Mouse (Mus musculus) forebrain, embryonic 11.5 days (tissue): Measurements from ENCODE around the gene Efs. TPM values are rescaled to one million over a fixed set of nuclear protein-coding genes. Genes with fewer than 3 reads are reported as not detected.
A peak's percentile ranks its signal among the peaks of the same experiment; 100 is the strongest.

Source experiments
- ATAC-seq: fragments of 200-750 bp; cut with Nextera tagmentation; replicated peaks from 2 replicates; pipeline ENCODE4 v1.8.0; 2017; ENCODE audit warnings: moderate TSS enrichment; ENCODE audit not compliant: low FRiP score
- DNase-seq: peaks from one replicate; pipeline ENCODE4 v3.0.0-alpha.2; 2017; ENCODE audit warnings: low spot score
- H3K27ac ChIP-seq: fragments of 300-500 bp; sonication (generic); 2 replicates; pipeline ENCODE4 v1.5.1; 2014; ENCODE audit warnings: low read depth, low read length
- H3K27me3 ChIP-seq: fragments of 300-500 bp; sonication (generic); 2 replicates; pipeline ENCODE4 v1.6.1; 2014; ENCODE audit warnings: mild to moderate bottlenecking, low read length, mixed read lengths; ENCODE audit not compliant: control insufficient read depth, insufficient read depth
- H3K36me3 ChIP-seq: fragments of 300-500 bp; sonication (generic); 2 replicates; pipeline ENCODE4 v1.6.1; 2014; ENCODE audit warnings: mild to moderate bottlenecking, low read length, moderate library complexity, mixed read lengths; ENCODE audit not compliant: control insufficient read depth, insufficient read depth
- H3K4me1 ChIP-seq: fragments of 300-500 bp; sonication (generic); replicated peaks from 2 replicates; pipeline ENCODE4 v1.6.1; 2014; ENCODE audit warnings: low read length, mixed read lengths; ENCODE audit not compliant: control insufficient read depth, insufficient read depth
- H3K4me2 ChIP-seq: fragments of 300-500 bp; sonication (generic); 2 replicates; pipeline ENCODE4 v1.6.1; 2014; ENCODE audit warnings: low read depth, mild to moderate bottlenecking, low read length, moderate library complexity, mixed read lengths; ENCODE audit not compliant: severe bottlenecking
- H3K4me3 ChIP-seq: fragments of 300-500 bp; sonication (generic); 2 replicates; pipeline ENCODE4 v1.5.1; 2014; ENCODE audit warnings: low read depth, low read length
- H3K9ac ChIP-seq: fragments of 300-500 bp; sonication (generic); 2 replicates; pipeline ENCODE4 v1.6.1; 2014; ENCODE audit warnings: low read length
- H3K9me3 ChIP-seq: fragments of 300-500 bp; sonication (generic); 2 replicates; pipeline ENCODE4 v1.6.1; 2016; ENCODE audit warnings: low read length, mixed read lengths; ENCODE audit not compliant: control insufficient read depth
- WGBS: fragments of 180-500 bp; shearing (Covaris S2); extraction: QIAGEN DNeasy Blood & Tissue Kit; methylation state at CpG from one replicate; pipeline ENCODE4 v1.1.7; 2014; 5-methylcytosine and 5-hydroxymethylcytosine counted together
- polyA plus RNA-seq: library from polyadenylated mRNA; unstranded; fragments of >200 nt; fragmentation: Nextera tagmentation; extraction: Ambion mirVana; gene quantifications from 2 replicates; pipeline ENCODE4 v1.2.1, GENCODE M21; 2014

Gene Efs
- polyA plus RNA-seq, 1 experiment from 2014 or later: 39.4 TPM

DNA sequence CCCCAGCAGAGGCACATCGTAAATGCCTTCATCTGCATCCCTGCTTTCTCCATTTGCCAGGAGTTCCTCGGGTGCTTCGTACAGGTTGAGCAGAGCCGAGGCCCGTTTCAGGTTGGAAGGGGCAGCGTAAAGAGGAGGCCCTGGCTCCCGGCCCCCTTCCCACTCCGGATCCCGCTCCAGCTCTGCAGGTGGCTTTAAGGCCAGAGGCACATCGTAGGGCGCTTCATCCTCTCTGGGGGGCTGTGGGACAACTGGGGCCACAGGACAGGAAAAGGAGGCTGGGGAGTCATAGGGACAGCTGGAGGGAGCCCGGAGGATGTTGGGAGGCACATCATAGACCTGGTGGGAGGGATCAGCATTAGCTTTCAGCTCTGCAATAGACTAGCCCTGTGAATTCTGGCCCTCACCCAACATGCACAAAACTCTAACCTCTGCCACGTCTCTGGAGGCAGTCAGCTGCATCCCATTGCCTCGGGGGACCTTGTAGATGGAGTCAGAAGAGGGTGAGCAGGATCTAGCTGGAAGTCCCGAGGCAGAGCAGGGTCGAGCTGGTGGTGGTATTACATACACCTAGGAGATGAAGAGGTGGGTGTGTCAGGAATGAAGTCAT is 5.7 kb downstream of the Efs start:
- peaks cover 25% of the 10 kb centered on the region for H3K36me3 ChIP-seq
- DNase-seq (no peak), ATAC-seq (no peak)
- H3K4me3 ChIP-seq: no peak overlapping the region
- H3K9ac ChIP-seq: no peak overlapping the region
- no peak overlapping the region for H3K27ac ChIP-seq
- peaks cover 2% of the 10 kb centered on the region; the same call in 1 of the 2 replicates for H3K4me1 ChIP-seq
- H3K27me3 ChIP-seq: no peaks in the 10 kb centered on the region
- whole genome bisulfite sequencing: 94% methylated on average over 16 of the region's 16 CpGs
- no peak overlapping the region for H3K4me2 ChIP-seq
- H3K9me3 ChIP-seq: peaks cover 14% of the 10 kb centered on the region

GRCm38 (mm10) chr14:54913343-54913742 is 12.6 kb downstream of the Efs start:
- DNase-seq: no peak
- Histone ChIP-seq H3K4me3 (peak overlapping the region; percentile 88), H3K36me3 (no peaks in the 10 kb centered on the region; the same call in 1 of the 2 replicates)

DNA sequence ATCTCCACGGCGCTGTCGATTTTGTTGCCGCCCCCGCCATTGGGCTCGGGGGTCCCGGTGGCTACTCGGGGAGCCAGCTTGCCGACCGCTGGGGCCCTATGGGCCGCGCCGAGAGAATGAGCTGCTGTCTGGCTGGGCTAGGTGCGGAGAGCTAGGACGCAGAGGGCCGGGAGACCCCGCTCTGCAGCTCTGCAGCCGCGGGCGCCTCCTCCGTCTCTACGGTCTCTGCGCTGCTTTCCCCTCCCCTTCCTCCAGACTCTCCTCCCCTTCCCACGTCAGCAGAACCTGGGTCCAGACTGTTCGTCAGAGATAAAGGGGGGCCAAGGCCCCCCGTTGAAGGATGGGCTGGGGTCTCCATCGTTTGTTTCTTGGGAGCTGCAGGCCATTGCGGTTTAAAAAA is 13.0 kb downstream of the Efs start, which contains the start of gene Slc22a17:
Slc22a17 (minus strand) TSS at position 247 of the 400 bp plus-strand sequence.
- WGBS: under 1% methylated on average over 28 of the region's 28 CpGs

More at GRCm38 (mm10) chr14:54913343-54913742, 12.6 kb downstream of the Efs start:
- peak overlapping the region; percentile 100 for H3K4me2 ChIP-seq
- peak; percentile 6; the same call in 1 of the 2 replicates for ATAC-seq
- H3K27ac ChIP-seq: peak overlapping the region; percentile 53; the same call in 1 of the 2 replicates
- no peaks in the 10 kb centered on the region for H3K9me3 ChIP-seq
- H3K27me3 ChIP-seq: no peaks in the 10 kb centered on the region
- H3K4me1 ChIP-seq: peaks cover 6% of the 10 kb centered on the region
- peak overlapping the region; percentile 92 for H3K9ac ChIP-seq
- 17% methylated on average over 10 of the region's 10 CpGs for WGBS

DNA sequence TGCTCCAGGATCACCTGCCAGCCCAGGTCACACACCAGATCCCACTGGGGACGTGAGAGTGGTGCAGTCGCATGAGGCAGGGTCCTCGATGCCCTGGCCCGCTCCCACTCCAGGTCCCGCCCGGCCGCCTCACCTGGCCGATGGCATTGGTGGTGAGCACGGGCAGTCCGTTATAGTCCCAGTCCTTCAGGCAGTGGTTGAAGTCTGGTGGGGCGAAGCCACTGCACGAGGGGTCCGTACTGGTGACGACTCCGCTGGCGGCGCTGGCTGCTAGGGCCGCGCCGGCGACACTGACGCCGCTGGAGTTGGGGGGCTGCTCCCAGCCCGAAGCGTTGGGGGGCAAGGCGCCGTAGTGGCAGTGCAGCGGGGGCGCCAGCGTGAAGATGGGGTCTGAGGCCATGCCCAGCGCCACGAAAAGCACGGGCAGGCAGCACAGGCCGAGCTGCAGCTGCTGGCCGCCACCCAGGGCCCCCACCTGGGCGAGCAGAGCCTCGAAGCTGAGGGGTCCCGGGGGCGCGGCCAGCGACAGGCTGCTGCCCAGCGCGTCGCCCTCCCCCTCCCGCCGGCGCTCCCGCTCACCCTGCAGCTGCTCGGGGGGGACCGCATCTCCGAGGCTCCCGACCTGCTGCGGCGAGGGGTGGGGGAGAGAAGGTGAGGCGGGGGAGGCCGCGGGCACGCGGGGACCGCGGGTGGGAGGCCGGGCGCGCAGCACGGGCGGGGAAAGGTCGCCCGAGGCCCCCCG is 13.6 kb downstream of the Efs start:
- peak; percentile 68 for DNase-seq
- peak; percentile 57 for ATAC-seq
- Histone ChIP-seq H3K36me3 (peaks cover under 1% of the 10 kb centered on the region; the same call in 1 of the 2 replicates), H3K27me3 (no peaks in the 10 kb centered on the region), H3K9me3 (no peaks in the 10 kb centered on the region), H3K4me1 (peaks cover 6% of the 10 kb centered on the region), H3K4me3 (peak overlapping the region; percentile 88), H3K27ac (peak overlapping the region; percentile 53), H3K9ac (peak overlapping the region; percentile 92), H3K4me2 (peak overlapping the region; percentile 100)
- whole genome bisulfite sequencing: 2% methylated on average over 65 of the region's 69 CpGs

More for the DNA sequence above, 13.0 kb downstream of the Efs start, which contains the start of gene Slc22a17:
- Histone ChIP-seq H3K27ac (peak within 1 kb of the TSS; percentile 53), H3K36me3 (no peaks in the 10 kb centered on the region; the same call in 1 of the 2 replicates), H3K9me3 (no peaks in the 10 kb centered on the region), H3K4me2 (peak within 1 kb of the TSS; percentile 100), H3K27me3 (no peaks in the 10 kb centered on the region), H3K9ac (peak within 1 kb of the TSS; percentile 92), H3K4me3 (peak within 1 kb of the TSS; percentile 88), H3K4me1 (peaks cover 6% of the 10 kb centered on the region)
- peak; percentile 89 for DNase-seq
- peak; percentile 95 for ATAC-seq

DNA sequence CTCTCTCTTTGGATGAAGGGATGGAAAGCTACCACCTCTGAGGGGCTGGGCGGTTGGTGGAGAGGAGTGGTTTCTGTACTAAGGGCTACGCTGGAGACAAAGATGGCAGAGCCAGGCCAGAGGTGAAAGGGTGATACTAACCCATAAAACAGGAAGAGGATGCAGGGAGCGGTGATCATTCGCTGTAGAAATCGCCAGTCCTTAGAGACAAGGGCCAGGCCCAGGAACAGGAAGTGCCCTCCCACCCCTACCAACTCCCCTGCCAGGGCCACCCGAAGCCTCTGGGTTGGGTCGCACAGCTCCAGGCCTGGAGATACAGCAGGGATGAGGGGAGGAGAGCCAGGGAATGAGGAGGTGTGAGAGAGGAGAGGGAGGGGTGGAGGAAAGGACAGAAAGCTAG is 17.2 kb downstream of the Efs start:
- Histone ChIP-seq H3K27ac (no peak overlapping the region), H3K4me2 (no peak overlapping the region), H3K9me3 (no peaks in the 10 kb centered on the region), H3K9ac (no peak overlapping the region), H3K4me1 (peaks cover 6% of the 10 kb centered on the region), H3K27me3 (no peaks in the 10 kb centered on the region), H3K36me3 (peaks cover 3% of the 10 kb centered on the region; the same call in 1 of the 2 replicates), H3K4me3 (no peak overlapping the region)
- ATAC-seq (no peak), DNase-seq (no peak)
- WGBS: 77% methylated on average over 7 of the region's 7 CpGs

- no peaks in the 10 kb centered on the region for H3K27me3 ChIP-seq
- H3K9me3 ChIP-seq: no peaks in the 10 kb centered on the region
- no peak overlapping the region for H3K27ac ChIP-seq
- ATAC-seq (no peak), DNase-seq (no peak)
- no peak overlapping the region for H3K4me3 ChIP-seq
- 94% methylated on average over 4 of the region's 4 CpGs for WGBS
- H3K36me3 ChIP-seq: peaks cover 3% of the 10 kb centered on the region; the same call in 1 of the 2 replicates
- no peaks in the 10 kb centered on the region for H3K4me1 ChIP-seq
- no peak overlapping the region for H3K4me2 ChIP-seq
- no peak overlapping the region for H3K9ac ChIP-seq
These were observed 22.3 kb downstream of the Efs start for GRCm38 (mm10) chr14:54903641-54904040.

- Histone ChIP-seq H3K27ac (no peak overlapping the region), H3K4me2 (no peak overlapping the region), H3K9ac (no peak overlapping the region), H3K4me1 (peaks cover 5% of the 10 kb centered on the region), H3K4me3 (no peak overlapping the region), H3K27me3 (no peaks in the 10 kb centered on the region), H3K36me3 (peaks cover 8% of the 10 kb centered on the region), H3K9me3 (no peaks in the 10 kb centered on the region)
- WGBS: under 1% methylated on average over 3 of the region's 3 CpGs
- peak; percentile 64 for ATAC-seq
- DNase-seq: peak; percentile 72
These were observed 25.5 kb downstream of the Efs start for GRCm38 (mm10) chr14:54900383-54900782.

- Histone ChIP-seq H3K9ac (no peak overlapping the region), H3K4me2 (no peak overlapping the region), H3K4me3 (no peak overlapping the region), H3K9me3 (no peaks in the 10 kb centered on the region), H3K4me1 (peaks cover 7% of the 10 kb centered on the region), H3K27me3 (no peaks in the 10 kb centered on the region), H3K36me3 (peaks cover 8% of the 10 kb centered on the region), H3K27ac (no peak overlapping the region)
- ATAC-seq (no peak), DNase-seq (no peak)
- 65% methylated on average over 2 of the region's 2 CpGs for WGBS
These were observed 28.5 kb downstream of the Efs start for GRCm38 (mm10) chr14:54897445-54897844.
